Mouse (Mus musculus) forebrain, embryonic 12.5 days (tissue): ENCODE results near the gene Itpr2. TPM values are rescaled to one million over a fixed set of nuclear protein-coding genes. Genes with fewer than 3 reads are reported as not detected.

Experiments used
- ATAC-seq: fragments of 200-750 bp; cut with Nextera tagmentation; 2 replicates; pipeline ENCODE4 v1.8.0; 2017; ENCODE audit warnings: moderate TSS enrichment; ENCODE audit not compliant: low FRiP score
- H3K27ac ChIP-seq: fragments of 300-500 bp; sonication (generic); 2 replicates; pipeline ENCODE4 v1.5.1; 2016; ENCODE audit warnings: mild to moderate bottlenecking
- H3K27me3 ChIP-seq: fragments of 300-500 bp; sonication (generic); 2 replicates; pipeline ENCODE4 v1.6.1; 2016; ENCODE audit warnings: mild to moderate bottlenecking
- H3K36me3 ChIP-seq: fragments of 300-500 bp; sonication (generic); replicated peaks from 2 replicates; pipeline ENCODE4 v1.6.1; 2016; ENCODE audit warnings: mild to moderate bottlenecking
- H3K4me1 ChIP-seq: fragments of 300-500 bp; sonication (generic); 2 replicates; pipeline ENCODE4 v1.6.1; 2016
- H3K4me2 ChIP-seq: fragments of 300-500 bp; sonication (generic); 2 replicates; pipeline ENCODE4 v1.6.1; 2016; ENCODE audit warnings: mild to moderate bottlenecking, moderate library complexity
- H3K4me3 ChIP-seq: fragments of 300-500 bp; sonication (generic); replicated peaks from 2 replicates; pipeline ENCODE4 v1.5.1; 2016; ENCODE audit warnings: mild to moderate bottlenecking
- H3K9ac ChIP-seq: fragments of 300-500 bp; sonication (generic); 2 replicates; pipeline ENCODE4 v1.6.1; 2016; ENCODE audit warnings: mild to moderate bottlenecking
- H3K9me3 ChIP-seq: fragments of 300-500 bp; sonication (generic); 2 replicates; pipeline ENCODE4 v1.6.1; 2016
- WGBS: fragments of 180-500 bp; shearing (Covaris S2); methylation state at CpG from one replicate; pipeline ENCODE4 v1.1.7; 2016; 5-methylcytosine and 5-hydroxymethylcytosine counted together
- polyA plus RNA-seq: library from polyadenylated mRNA; unstranded; fragments of >200 nt; fragmentation: Nextera tagmentation; extraction: Ambion mirVana; gene quantifications from 2 replicates; pipeline ENCODE4 v1.2.1, GENCODE M21; 2016

Gene Itpr2
- polyA plus RNA-seq, 1 experiment from 2014 or later: 3.4 TPM

GRCm38 (mm10) chr6:146352258-146352805 lies 149.7 kb downstream of the Itpr2 start:
- Histone ChIP-seq H3K4me2 (no peak overlapping the region), H3K4me1 (peaks cover 4% of the 10 kb centered on the region; the same call in 1 of the 2 replicates), H3K4me3 (no peak overlapping the region), H3K27me3 (no peaks in the 10 kb centered on the region), H3K27ac (no peak overlapping the region), H3K36me3 (no peaks in the 10 kb centered on the region), H3K9ac (no peak overlapping the region), H3K9me3 (no peaks in the 10 kb centered on the region)
- 55% methylated on average over 9 of the region's 9 CpGs for WGBS
- ATAC-seq: no peak

- Histone ChIP-seq H3K27ac (no peak overlapping the region), H3K36me3 (no peaks in the 10 kb centered on the region), H3K9me3 (no peaks in the 10 kb centered on the region), H3K4me2 (no peak overlapping the region), H3K9ac (no peak overlapping the region), H3K4me1 (peaks cover 4% of the 10 kb centered on the region; the same call in 1 of the 2 replicates), H3K27me3 (no peaks in the 10 kb centered on the region), H3K4me3 (no peak overlapping the region)
- no peak for ATAC-seq
- WGBS: 77% methylated on average over 7 of the region's 7 CpGs
Measured at GRCm38 (mm10) chr6:146351816-146352215, 150.2 kb downstream of the Itpr2 start.

- H3K4me3 ChIP-seq: no peak overlapping the region
- WGBS: 57% methylated on average over 4 of the region's 4 CpGs
- no peaks in the 10 kb centered on the region for H3K9me3 ChIP-seq
- H3K36me3 ChIP-seq: no peaks in the 10 kb centered on the region
- H3K4me2 ChIP-seq: no peak overlapping the region
- no peak for ATAC-seq
- no peaks in the 10 kb centered on the region for H3K27me3 ChIP-seq
- H3K9ac ChIP-seq: no peak overlapping the region
- no peak overlapping the region for H3K27ac ChIP-seq
- peaks cover 16% of the 10 kb centered on the region for H3K4me1 ChIP-seq
Measured at GRCm38 (mm10) chr6:146347568-146347967, 154.5 kb downstream of the Itpr2 start.

- no peak overlapping the region for H3K4me3 ChIP-seq
- H3K9ac ChIP-seq: no peak overlapping the region
- no peaks in the 10 kb centered on the region for H3K36me3 ChIP-seq
- peaks cover 12% of the 10 kb centered on the region for H3K4me1 ChIP-seq
- no peaks in the 10 kb centered on the region for H3K9me3 ChIP-seq
- no peaks in the 10 kb centered on the region for H3K27me3 ChIP-seq
- 87% methylated on average over 8 of the region's 8 CpGs for WGBS
- H3K4me2 ChIP-seq: no peak overlapping the region
- no peak for ATAC-seq
- no peak overlapping the region for H3K27ac ChIP-seq
Measured at GRCm38 (mm10) chr6:146346545-146347195, 155.4 kb downstream of the Itpr2 start.

GRCm38 (mm10) chr6:146344732-146345131 lies 157.3 kb downstream of the Itpr2 start:
- no peak for ATAC-seq
- H3K4me3 ChIP-seq: no peak overlapping the region
- H3K27ac ChIP-seq: no peak overlapping the region
- no peak overlapping the region for H3K4me2 ChIP-seq
- H3K36me3 ChIP-seq: no peaks in the 10 kb centered on the region
- WGBS: 93% methylated on average over 3 of the region's 3 CpGs
- no peaks in the 10 kb centered on the region for H3K27me3 ChIP-seq
- H3K9me3 ChIP-seq: no peaks in the 10 kb centered on the region
- H3K9ac ChIP-seq: no peak overlapping the region
- H3K4me1 ChIP-seq: peaks cover 12% of the 10 kb centered on the region

- WGBS: 35% methylated on average over 10 of the region's 10 CpGs
- Histone ChIP-seq H3K36me3 (no peaks in the 10 kb centered on the region), H3K4me3 (no peak overlapping the region), H3K27me3 (no peaks in the 10 kb centered on the region), H3K9ac (no peak overlapping the region), H3K27ac (no peak overlapping the region), H3K9me3 (no peaks in the 10 kb centered on the region), H3K4me2 (no peak overlapping the region), H3K4me1 (peaks cover 12% of the 10 kb centered on the region)
- no peak for ATAC-seq
Measured at GRCm38 (mm10) chr6:146343671-146344384, 158.2 kb downstream of the Itpr2 start.

- 0 out of 2 replicates have a peak overlapping the region, but pooled peaks have one; percentile 31 for H3K27ac ChIP-seq
- 3% methylated on average over 6 of the region's 6 CpGs for WGBS
- no peaks in the 10 kb centered on the region for H3K36me3 ChIP-seq
- no peak for ATAC-seq
- peaks cover 12% of the 10 kb centered on the region for H3K4me1 ChIP-seq
- H3K9ac ChIP-seq: no peak overlapping the region
- H3K4me2 ChIP-seq: no peak overlapping the region
- H3K9me3 ChIP-seq: no peaks in the 10 kb centered on the region
- no peaks in the 10 kb centered on the region for H3K27me3 ChIP-seq
- H3K4me3 ChIP-seq: no peak overlapping the region
Measured at GRCm38 (mm10) chr6:146342995-146343394, 159.0 kb downstream of the Itpr2 start.

GRCm38 (mm10) chr6:146341934-146342333 lies 160.1 kb downstream of the Itpr2 start:
- Histone ChIP-seq H3K27me3 (no peaks in the 10 kb centered on the region), H3K9me3 (no peaks in the 10 kb centered on the region), H3K9ac (no peak overlapping the region), H3K27ac (no peak overlapping the region), H3K4me3 (no peak overlapping the region), H3K4me1 (peaks cover 12% of the 10 kb centered on the region), H3K4me2 (no peak overlapping the region), H3K36me3 (no peaks in the 10 kb centered on the region)
- 87% methylated on average over 3 of the region's 3 CpGs for WGBS
- ATAC-seq: no peak

GRCm38 (mm10) chr6:146341413-146341812 lies 160.6 kb downstream of the Itpr2 start:
- H3K36me3 ChIP-seq: no peaks in the 10 kb centered on the region
- no peak overlapping the region for H3K4me3 ChIP-seq
- H3K9me3 ChIP-seq: no peaks in the 10 kb centered on the region
- H3K4me1 ChIP-seq: peaks cover 12% of the 10 kb centered on the region
- H3K27ac ChIP-seq: no peak overlapping the region
- no peak for ATAC-seq
- 87% methylated on average over 3 of the region's 3 CpGs for WGBS
- no peak overlapping the region for H3K9ac ChIP-seq
- no peaks in the 10 kb centered on the region for H3K27me3 ChIP-seq
- no peak overlapping the region for H3K4me2 ChIP-seq

- no peak overlapping the region for H3K4me2 ChIP-seq
- no peak overlapping the region for H3K27ac ChIP-seq
- WGBS: 80% methylated on average over 5 of the region's 5 CpGs
- H3K36me3 ChIP-seq: no peaks in the 10 kb centered on the region
- ATAC-seq: no peak
- H3K9me3 ChIP-seq: no peaks in the 10 kb centered on the region
- peaks cover 12% of the 10 kb centered on the region for H3K4me1 ChIP-seq
- no peaks in the 10 kb centered on the region for H3K27me3 ChIP-seq
- H3K9ac ChIP-seq: no peak overlapping the region
- no peak overlapping the region for H3K4me3 ChIP-seq
Measured at GRCm38 (mm10) chr6:146340951-146341350, 161.1 kb downstream of the Itpr2 start.

- Histone ChIP-seq H3K27me3 (no peaks in the 10 kb centered on the region), H3K4me1 (peaks cover 12% of the 10 kb centered on the region), H3K36me3 (no peaks in the 10 kb centered on the region), H3K4me3 (no peak overlapping the region), H3K27ac (no peak overlapping the region), H3K9ac (no peak overlapping the region), H3K9me3 (no peaks in the 10 kb centered on the region), H3K4me2 (no peak overlapping the region)
- WGBS: 73% methylated on average over 10 of the region's 10 CpGs
- ATAC-seq: no peak
Measured at GRCm38 (mm10) chr6:146339779-146340178, 162.2 kb downstream of the Itpr2 start.

GRCm38 (mm10) chr6:146337237-146337636 lies 164.8 kb downstream of the Itpr2 start:
- Histone ChIP-seq H3K4me2 (no peak overlapping the region), H3K27me3 (no peaks in the 10 kb centered on the region), H3K27ac (no peak overlapping the region), H3K4me3 (no peak overlapping the region), H3K36me3 (no peaks in the 10 kb centered on the region), H3K9ac (no peak overlapping the region), H3K4me1 (no peaks in the 10 kb centered on the region), H3K9me3 (no peaks in the 10 kb centered on the region)
- no peak for ATAC-seq
- 95% methylated on average over 7 of the region's 7 CpGs for WGBS
